Mouse (Mus musculus): ENCODE measurements around the gene Tor4a.

DNA sequence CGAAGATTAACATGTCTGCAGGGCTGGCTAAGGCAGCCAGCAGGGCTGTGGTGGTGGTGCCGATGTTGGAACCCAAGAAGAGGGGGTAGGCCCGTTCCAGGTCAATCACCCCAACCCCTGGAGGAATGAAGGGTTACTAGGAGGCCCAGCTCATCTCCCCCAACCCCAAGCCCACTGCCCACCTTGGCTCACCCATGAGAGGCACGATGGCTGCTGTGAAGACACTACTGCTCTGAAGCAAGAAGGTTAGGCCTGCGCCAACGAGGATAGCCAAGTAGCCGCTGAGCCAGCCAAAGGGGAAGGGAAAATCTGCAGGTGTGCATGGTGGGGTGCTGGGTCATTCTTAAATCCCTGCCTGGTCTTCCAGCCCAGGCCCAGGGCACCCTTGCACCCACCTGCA lies 33.9 kb upstream of the Tor4a start:
- no peak for TF ChIP-seq RCOR1 (conservative IDR thresholded peaks at IDR 0.05; ENCODE audit: low read depth, low read length)
- no peak for TF ChIP-seq ETS1 (conservative IDR thresholded peaks at IDR 0.05; ENCODE audit: low read depth, low read length)
- no peak for TF ChIP-seq CTCF (conservative IDR thresholded peaks at IDR 0.05 in 1 of 2, IDR thresholded peaks at IDR 0.05 in 1 of 2; ENCODE audit: low read depth in 2 of 2, low read length in 2 of 2)
- TF ChIP-seq CHD2 (IDR thresholded peaks at IDR 0.05; ENCODE audit: low read length) = no peak
- no peak for TF ChIP-seq POLR2A (IDR thresholded peaks at IDR 0.05; ENCODE audit: low read depth, low read length)
- no peak for TF ChIP-seq MEF2A (IDR thresholded peaks at IDR 0.05; ENCODE audit: borderline replicate concordance, low read depth, low read length)
- no peak for TF ChIP-seq ZMIZ1 (IDR thresholded peaks at IDR 0.05; ENCODE audit: low read depth, low read length)
- no peak for TF ChIP-seq TCF12 (IDR thresholded peaks at IDR 0.05; ENCODE audit: low read depth, low read length)
- TF ChIP-seq NRF1 (IDR thresholded peaks at IDR 0.05; ENCODE audit: low read depth, low read length) = no peak
- TF ChIP-seq NELFE (IDR thresholded peaks at IDR 0.05; ENCODE audit: low read depth, low read length) = no peak
- no peak for TF ChIP-seq E2F4 (IDR thresholded peaks at IDR 0.05; ENCODE audit: insufficient replicate concordance, low read depth, low read length)
- no peak for TF ChIP-seq HCFC1 (IDR thresholded peaks at IDR 0.05; ENCODE audit: low read depth, low read length)
- no peak for TF ChIP-seq USF2 (conservative IDR thresholded peaks at IDR 0.05; ENCODE audit: low read depth, low read length)
